Mouse (Mus musculus): Measurements from ENCODE around the gene Snx12.
A peak's percentile ranks its signal among the peaks of the same experiment; 100 is the strongest.
"Not testable (repeated sequence)": the region's sequence is repeated elsewhere in the genome, so short reads cannot be mapped to it uniquely, and the experiment has no call there.

Snx12 gene

GRCm38 (mm10) chrX:101131992-101132791, 90.2 kb downstream of the Snx12 start:
- peak; percentile 79 for DNase-seq (ENCODE audit: low read depth)

DNA sequence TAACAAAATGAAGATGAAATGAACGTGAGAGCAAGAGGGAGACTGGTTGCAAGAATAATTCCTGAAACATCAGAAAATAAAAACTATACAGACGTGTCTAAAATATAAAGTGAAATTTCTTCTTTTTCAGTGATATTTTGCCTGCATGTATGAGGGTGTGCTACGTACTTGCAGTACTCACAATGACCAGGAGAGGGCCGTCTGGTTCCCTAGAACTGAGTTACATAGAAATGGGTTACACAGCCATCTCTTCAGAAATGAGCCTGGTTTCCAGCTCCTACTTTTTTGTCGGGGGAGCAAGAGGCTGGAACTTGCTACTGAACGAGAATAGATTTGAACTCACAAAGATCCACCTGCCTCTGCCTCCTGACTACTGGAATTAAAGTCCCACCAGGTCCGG, 91.4 kb downstream of the Snx12 start:
- peak; percentile 83 for DNase-seq (ENCODE audit: low read depth)

DNA sequence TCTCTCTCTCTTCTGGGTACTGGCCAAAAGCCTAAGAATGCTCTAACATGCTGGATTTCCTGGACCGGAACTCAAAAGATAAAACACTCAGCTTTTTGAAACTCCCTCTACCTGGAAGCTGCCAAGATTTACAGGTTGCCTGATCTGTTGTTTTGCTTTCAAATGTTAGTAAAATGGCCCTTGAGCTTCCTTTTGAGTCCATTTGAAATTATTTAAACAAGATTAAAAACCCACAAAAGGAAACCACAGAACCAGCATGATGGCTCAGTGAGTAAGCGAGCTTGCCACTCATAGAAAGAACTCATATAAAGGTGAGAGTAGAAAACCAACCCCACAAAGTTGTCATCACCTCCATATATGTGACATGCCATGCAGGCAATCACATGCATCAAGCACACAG, 93.8 kb downstream of the Snx12 start:
- peak; percentile 53 for DNase-seq (ENCODE audit: low read depth)

- DNase-seq (ENCODE audit: low read depth) = no peak
Measured at GRCm38 (mm10) chrX:101126977-101127376, 95.4 kb downstream of the Snx12 start.

DNA sequence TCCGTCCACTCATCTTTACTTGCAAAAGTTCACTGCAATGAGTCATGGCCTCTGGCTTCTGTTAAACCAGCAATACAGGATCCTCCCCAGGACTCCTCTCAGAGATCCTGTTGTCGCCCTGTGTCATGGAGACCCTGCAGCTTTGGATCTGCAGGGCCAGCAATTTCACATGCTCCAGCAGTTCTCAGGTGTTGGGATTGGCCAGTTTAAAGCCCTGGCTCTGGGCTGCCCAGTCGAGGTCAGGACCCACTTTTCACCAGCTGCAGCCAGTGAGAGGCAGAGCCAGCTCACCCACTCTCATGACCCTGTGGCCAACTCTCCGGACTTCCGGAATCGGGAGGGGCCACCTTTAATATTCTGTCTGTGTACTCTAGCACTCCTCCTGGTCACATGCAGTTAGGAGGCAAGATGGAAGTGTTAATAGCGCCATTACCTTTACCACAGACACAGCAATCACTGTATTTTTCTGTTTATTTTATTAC, 95.8 kb downstream of the Snx12 start:
- no peak for DNase-seq (ENCODE audit: low read depth)

GRCm38 (mm10) chrX:101120546-101120945, 101.8 kb downstream of the Snx12 start:
- no peak for DNase-seq (ENCODE audit: low read depth)

GRCm38 (mm10) chrX:101085920-101086319, 136.4 kb downstream of the Snx12 start, which contains the start of gene Slc7a3:
Slc7a3 (minus strand) TSS chrX:101086020.
- DNase-seq (ENCODE audit: low read depth) = no peak

DNA sequence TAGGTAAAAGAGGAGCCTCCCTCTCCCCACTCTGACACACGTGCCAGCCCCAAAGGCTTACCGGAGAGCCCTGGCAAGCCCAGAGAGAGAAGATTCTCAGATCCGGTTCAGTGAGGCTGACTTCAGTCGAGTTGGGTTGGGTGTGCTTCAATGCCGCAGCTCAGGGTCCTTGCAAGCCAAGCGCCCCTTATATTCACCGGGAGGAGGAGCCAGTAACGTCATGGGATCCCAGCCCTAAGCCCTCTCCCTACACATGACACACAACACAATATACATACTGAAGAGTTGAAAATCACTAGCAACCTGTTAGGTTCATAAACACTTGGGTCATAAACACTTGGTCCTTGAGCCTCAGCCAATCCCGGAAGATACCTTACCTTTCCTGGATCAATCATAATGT, 137.2 kb downstream of the Snx12 start:
- not testable (repeated sequence) for DNase-seq (ENCODE audit: low read depth)

DNA sequence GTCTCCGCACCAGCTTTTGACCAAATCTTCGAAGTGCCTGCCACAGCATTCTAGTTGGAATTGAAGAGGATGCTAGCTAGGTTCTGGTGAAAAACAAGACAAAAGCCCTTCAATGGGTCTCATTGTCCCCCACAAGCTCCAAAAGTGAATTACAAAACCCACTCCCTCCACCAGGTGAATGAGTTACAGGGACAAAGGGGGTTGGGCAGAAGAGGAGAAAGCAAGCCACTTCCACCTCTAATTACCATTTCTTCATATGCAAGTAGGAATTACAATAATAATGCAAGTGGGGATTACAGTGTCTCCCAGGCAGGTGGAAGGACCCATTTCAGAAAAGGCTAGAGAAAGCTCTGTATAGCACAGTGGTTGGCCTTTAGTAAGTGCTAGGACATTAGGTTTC, 138.2 kb downstream of the Snx12 start:
- no peak for DNase-seq (ENCODE audit: low read depth)

GRCm38 (mm10) chrX:101065245-101065644, 157.1 kb downstream of the Snx12 start:
- no peak for DNase-seq (ENCODE audit: low read depth)

DNA sequence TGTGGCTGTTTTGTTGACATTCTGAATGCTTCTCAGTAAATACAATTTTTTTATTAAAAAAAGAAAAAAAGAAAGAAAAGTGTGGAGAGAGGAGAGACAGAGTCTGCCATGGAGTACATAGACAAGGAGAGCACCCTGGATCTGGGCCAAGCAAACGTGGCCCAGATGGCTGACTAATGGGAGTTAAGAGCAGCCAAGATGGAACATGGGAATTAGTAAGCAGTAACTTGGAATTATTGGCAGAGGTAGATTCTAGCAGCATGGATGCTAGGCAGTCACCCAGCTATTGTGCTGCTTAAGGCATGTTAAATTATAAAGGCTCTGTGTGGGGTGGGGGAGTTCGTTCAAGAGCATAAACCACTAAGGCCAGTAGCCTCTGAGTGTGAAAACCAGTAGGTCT, 158.9 kb downstream of the Snx12 start:
- no peak for DNase-seq (ENCODE audit: low read depth)

GRCm38 (mm10) chrX:101059541-101059940, 162.8 kb downstream of the Snx12 start, which contains the start of gene Tex11:
Tex11 (minus strand) TSS chrX:101059667.
- DNase-seq (ENCODE audit: low read depth) = no peak

Measured in induced T-regulatory cell, adult 2 months (primary cell).